Mouse (Mus musculus) fibroblast of lung, adult 2 months (primary cell): ENCODE measurements at regions not wholly inside any gene's neighbourhood (a gene's known extent, or its start where the extent isn't known, plus 50 kb on each side); places are given as distances from the start of the nearest gene placed in this dataset.
A peak's percentile ranks its signal among the peaks of the same experiment; 100 is the strongest.

Experiments
- DNase-seq: peaks from one replicate; pipeline ENCODE4 v3.0.0-alpha.2; 2011; ENCODE audit warnings: low read depth

- no peak for DNase-seq
These were observed 59.9 kb upstream of the Slc30a5 start for GRCm38 (mm10) chr13:100893096-100893495.

- no peak for DNase-seq
These were observed 59.4 kb upstream of the Slc30a5 start for GRCm38 (mm10) chr13:100892647-100893071.

GRCm38 (mm10) chr13:100892204-100892603, 59.0 kb upstream of the Slc30a5 start:
- DNase-seq: peak; percentile 53

GRCm38 (mm10) chr13:100890457-100890856, 57.2 kb upstream of the Slc30a5 start:
- DNase-seq: no peak

- no peak for DNase-seq
These were observed 55.3 kb upstream of the Slc30a5 start for GRCm38 (mm10) chr13:100888481-100888880.

- no peak for DNase-seq
These were observed 50.5 kb upstream of the Slc30a5 start for GRCm38 (mm10) chr13:100883711-100884110.
